Mouse (Mus musculus) stomach, adult 2 months (tissue): ENCODE data around the gene Rbfox3. TPM values are rescaled to one million over a fixed set of nuclear protein-coding genes. Genes with fewer than 3 reads are reported as not detected.

ENCODE experiments used
- polyA plus RNA-seq: library from polyadenylated mRNA; depleted of rRNA; stranded (reverse); fragments of >200 nt; gene quantifications from 2 replicates; pipeline ENCODE4 v1.2.3, GENCODE M21; 2012; rRNA removed

Gene Rbfox3
- polyA plus RNA-seq: 0.12 and 0.23 TPM in 2 replicates

DNA sequence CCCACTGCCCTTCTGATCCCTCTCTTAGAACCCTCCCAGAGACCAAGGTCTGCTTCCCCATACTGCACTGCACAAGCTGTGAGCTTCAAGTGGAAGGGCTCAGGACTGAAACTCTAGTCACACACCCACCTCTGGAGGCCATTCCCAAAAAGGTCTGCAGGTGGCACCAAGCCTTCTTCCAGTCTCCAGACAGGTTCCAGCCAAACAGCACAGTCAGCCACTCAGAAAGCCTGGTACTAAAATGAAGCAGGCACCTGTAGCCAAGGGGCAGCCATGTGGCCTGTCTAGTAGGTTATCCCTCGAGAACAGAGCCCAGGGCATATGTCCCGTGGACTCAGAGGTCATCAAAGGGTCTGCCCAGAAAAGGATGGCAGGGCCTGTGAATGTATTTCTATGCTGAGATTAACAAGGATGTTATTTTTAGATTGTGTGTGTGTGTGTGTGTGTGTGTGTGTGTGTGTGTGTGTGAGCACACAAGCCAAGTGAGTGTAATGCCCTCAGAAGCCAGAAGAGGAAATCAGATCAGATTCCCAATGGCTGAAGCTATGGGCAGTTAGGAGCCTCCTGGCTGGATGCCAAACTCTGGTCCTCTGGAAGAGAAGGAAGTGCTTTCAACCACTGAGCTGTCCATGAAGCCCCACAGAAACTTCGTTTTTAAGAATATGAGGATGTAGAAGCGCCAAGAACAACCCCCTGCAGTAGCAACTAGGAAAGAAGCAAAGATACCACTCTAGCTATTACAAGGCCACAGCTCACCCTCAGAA is at the start of gene Rbfox3:
TSS of gene Rbfox3 (minus strand) at position 291 of the 764 bp plus-strand sequence.

DNA sequence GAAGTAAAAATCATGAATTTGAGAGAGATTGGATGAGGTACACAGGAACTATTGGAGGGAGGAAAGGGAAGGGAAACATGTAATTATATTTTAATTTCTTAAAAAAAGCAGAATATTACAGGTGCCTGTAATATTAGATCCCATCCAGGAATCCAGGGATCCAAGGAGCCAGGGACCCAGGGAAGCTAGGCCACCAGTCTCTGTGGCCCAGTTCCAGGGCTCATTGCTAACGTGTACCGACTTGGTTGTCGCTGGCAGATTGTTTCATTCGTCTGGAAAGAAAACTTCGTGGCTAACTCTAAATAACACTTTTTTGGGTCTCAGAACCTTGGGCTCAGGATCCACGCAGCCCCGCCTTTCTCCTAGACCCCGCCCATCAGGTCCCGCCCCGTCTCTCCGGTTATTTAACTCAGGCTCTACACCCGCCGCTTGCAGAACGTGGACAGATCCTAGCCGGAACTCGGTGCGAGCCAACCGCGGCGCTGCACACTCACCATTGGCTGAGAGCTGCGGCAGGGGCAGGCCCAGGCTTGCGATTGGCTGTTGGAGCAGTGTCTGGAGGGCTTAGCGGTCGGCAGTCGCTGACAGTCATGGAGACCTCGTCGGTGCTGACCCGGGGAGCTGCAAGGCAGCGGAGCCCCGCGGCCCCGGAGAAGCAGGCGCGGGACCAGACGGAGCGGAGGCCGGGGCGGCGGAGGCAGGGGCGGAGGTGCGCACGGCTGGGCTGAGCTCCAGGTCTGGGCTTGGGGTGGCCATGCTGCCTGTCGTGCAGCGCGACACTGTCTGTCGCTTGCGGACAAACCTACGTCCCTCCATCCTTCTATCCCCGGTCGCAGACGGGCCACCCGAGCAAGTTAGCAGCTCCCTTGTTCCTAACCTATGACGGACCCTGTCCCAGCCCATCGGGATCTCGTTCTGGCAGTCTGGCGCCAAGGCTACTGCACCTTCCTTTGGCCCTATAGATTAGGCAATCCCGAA is 434.7 kb downstream of the Rbfox3 start, which contains the start of gene Engase:
TSS of gene Engase (plus strand) at position 434 of the 978 bp plus-strand sequence.

Other genes starting within 250 kb of the Rbfox3 start
- gene Enpp7, start 76.6 kb upstream of the Rbfox3 start, polyA plus RNA-seq: 0.03 and 0.05 TPM in 2 replicates
- gene Cbx2, start 111.4 kb upstream of the Rbfox3 start, polyA plus RNA-seq: 0.92 and 1.7 TPM in 2 replicates
- 1.4 and 2.6 TPM in 2 replicates for gene Cbx8, start 129.4 kb upstream of the Rbfox3 start, polyA plus RNA-seq
- gene Cbx4, start 174.6 kb upstream of the Rbfox3 start, polyA plus RNA-seq: 6.2 and 7.4 TPM in 2 replicates